ENCODE assay signal across 17 mouse cellular contexts in genomic region chr10:37602936-37603335, GRCm38 (mm10).
DNase-seq lines count a peak whose midpoint lies in the region; ATAC-seq and TF ChIP-seq lines count a peak whose summit lies in the region.
"Had no signal": no experiment of that assay in that cellular context is flagged by ENCODE, and none has a peak within 500 bp of the region (broad histone marks: within the 10 kb centered on the region; RNA-seq: fewer than 3 reads in every experiment).

No protein-coding gene starts in this region.

- H3K9ac ChIP-seq in lung, embryonic 14.5 days = no peak overlapping the region
- H3K9ac ChIP-seq: forebrain, embryonic 12.5 days; hindbrain, embryonic 13.5 days; midbrain, embryonic 12.5 days had no signal

- H3K9me3 ChIP-seq in lung, embryonic 14.5 days (ENCODE audit: low read depth, low read length) = no peaks in the 10 kb centered on the region
- H3K9me3 ChIP-seq: forebrain, embryonic 12.5 days; hindbrain, embryonic 13.5 days; midbrain, embryonic 12.5 days had no signal

- 33% methylated on average over 2 of the region's 2 CpGs for WGBS in lung, embryonic 14.5 days

- ATAC-seq in lung, embryonic 14.5 days (ENCODE audit: insufficient read depth) = peak; percentile 60; the same call in 1 of the 2 replicates
- ATAC-seq: intestine, postnatal 0 days had no signal

- no peaks in the 10 kb centered on the region for H3K4me1 ChIP-seq in lung, embryonic 14.5 days (ENCODE audit: insufficient read depth)
- H3K4me1 ChIP-seq: forebrain, embryonic 12.5 days; hindbrain, embryonic 13.5 days; midbrain, embryonic 12.5 days had no signal

- no peak for TF ChIP-seq CTCF in gastrocnemius, adult 2 months (IDR thresholded peaks at IDR 0.05)
- no peak for TF ChIP-seq CTCF in lung, embryonic 14.5 days (IDR thresholded peaks at IDR 0.05; ENCODE audit: low read depth)

- no peak overlapping the region for H3K4me3 ChIP-seq in gastrocnemius, adult 2 months
- H3K4me3 ChIP-seq in lung, embryonic 14.5 days (ENCODE audit: low read depth, low read length) = no peak overlapping the region
- H3K4me3 ChIP-seq: forebrain, embryonic 12.5 days; hindbrain, embryonic 13.5 days; midbrain, embryonic 12.5 days had no signal

- intact Hi-C loops in gastrocnemius, adult 2 months (cut with DNase I) = no loop called here

- no peaks in the 10 kb centered on the region for H3K27me3 ChIP-seq in lung, embryonic 14.5 days (ENCODE audit: insufficient read depth, low read length)
- H3K27me3 ChIP-seq: forebrain, embryonic 12.5 days; hindbrain, embryonic 13.5 days; midbrain, embryonic 12.5 days had no signal

- H3K36me3 ChIP-seq in lung, embryonic 14.5 days (ENCODE audit: insufficient read depth) = no peaks in the 10 kb centered on the region
- H3K36me3 ChIP-seq: forebrain, embryonic 12.5 days; hindbrain, embryonic 13.5 days; midbrain, embryonic 12.5 days had no signal

- no peak for DNase-seq in gastrocnemius, adult 2 months
- DNase-seq in gastrocnemius, postnatal 4 days (ENCODE audit: low spot score in 2 of 2) = no peak
- DNase-seq in lung, embryonic 14.5 days = peak; percentile 58
- no peak for DNase-seq in lung, adult 18-20 months
- DNase-seq in adipocyte (ENCODE audit: low spot score) = peak; percentile 73
- DNase-seq in mesoderm, embryonic 11.5 days (ENCODE audit: low read depth, low spot score) = peak; percentile 48
- no peak for DNase-seq in right cerebral cortex, adult 2 months (ENCODE audit: low spot score in 2 of 2)
- no peak for DNase-seq in left cerebral cortex, adult 18-20 months (ENCODE audit: low spot score in 2 of 2)
- DNase-seq: adrenal gland, postnatal 25 days; B cell, adult 2 months; cerebellum, postnatal 14 days; lung, postnatal 4 days had no signal

- peak overlapping the region; percentile 43 for H3K27ac ChIP-seq in gastrocnemius, adult 2 months
- peak overlapping the region; percentile 46; the same call in 1 of the 2 replicates for H3K27ac ChIP-seq in lung, embryonic 14.5 days (ENCODE audit: low read depth)
- H3K27ac ChIP-seq: forebrain, embryonic 12.5 days; hindbrain, embryonic 13.5 days; midbrain, embryonic 12.5 days had no signal

- H3K4me2 ChIP-seq in lung, embryonic 14.5 days = no peak overlapping the region
- H3K4me2 ChIP-seq: forebrain, embryonic 12.5 days; hindbrain, embryonic 13.5 days; liver, embryonic 11.5 days; midbrain, embryonic 12.5 days had no signal

Comparison
In these comparisons a context has a peak if more than half of its experiments do, and no peak if none do; other contexts are left out.
1. DNase-seq: peak in lung, embryonic 14.5 days (single experiment), adipocyte (single experiment) and mesoderm, embryonic 11.5 days (single experiment); none in gastrocnemius, adult 2 months (single experiment), gastrocnemius, postnatal 4 days (0 of 2), lung, adult 18-20 months (0 of 2), right cerebral cortex, adult 2 months (0 of 2) and left cerebral cortex, adult 18-20 months (0 of 2).